Mouse (Mus musculus) forebrain, postnatal 0 days (tissue): ENCODE data around the gene Robo1. TPM values are rescaled to one million over a fixed set of nuclear protein-coding genes. Genes with fewer than 3 reads are reported as not detected.

Source experiments
- ATAC-seq: fragments of 200-750 bp; cut with Nextera tagmentation; 2 replicates; pipeline ENCODE4 v1.8.0; 2017; ENCODE audit warnings: mild to moderate bottlenecking, moderate library complexity
- DNase-seq: peaks from one replicate; pipeline ENCODE4 v3.0.0-alpha.2; 2015
- H3K27ac ChIP-seq: fragments of 300-500 bp; sonication (generic); 2 replicates; pipeline ENCODE4 v1.5.1; 2014; ENCODE audit warnings: low read depth, mild to moderate bottlenecking, antibody characterized with exemption, low read length, moderate library complexity, mixed read lengths
- H3K27me3 ChIP-seq: fragments of 300-500 bp; sonication (generic); 2 replicates; pipeline ENCODE4 v1.6.1; 2014; ENCODE audit warnings: mild to moderate bottlenecking, low read length, mixed read lengths; ENCODE audit not compliant: insufficient read depth
- H3K36me3 ChIP-seq: fragments of 300-500 bp; sonication (generic); 2 replicates; pipeline ENCODE4 v1.6.1; 2014; ENCODE audit warnings: mild to moderate bottlenecking, moderate library complexity; ENCODE audit not compliant: insufficient read depth
- H3K4me1 ChIP-seq: fragments of 300-500 bp; sonication (generic); 2 replicates; pipeline ENCODE4 v1.6.1; 2014; ENCODE audit warnings: antibody characterized with exemption; ENCODE audit not compliant: insufficient read depth
- H3K4me2 ChIP-seq: fragments of 300-500 bp; sonication (generic); 2 replicates; pipeline ENCODE4 v1.6.1; 2014; ENCODE audit warnings: low read depth, mild to moderate bottlenecking, moderate library complexity
- H3K4me3 ChIP-seq: fragments of 300-500 bp; sonication (generic); 2 replicates; pipeline ENCODE4 v1.5.1; 2014; ENCODE audit warnings: low read depth, low read length, mixed read lengths
- H3K9ac ChIP-seq: fragments of 300-500 bp; sonication (generic); 2 replicates; pipeline ENCODE4 v1.6.1; 2014; ENCODE audit warnings: mild to moderate bottlenecking
- H3K9me3 ChIP-seq: fragments of 300-500 bp; sonication (generic); 2 replicates; pipeline ENCODE4 v1.6.1; 2016; ENCODE audit warnings: low read length
- CTCF ChIP-seq: sonication (generic); IDR thresholded peaks from 2 replicates; pipeline ENCODE4 v1.5.1; 2016; ENCODE audit warnings: antibody characterized with exemption, control low read depth, low read depth
- WGBS: fragments of 180-500 bp; shearing (Covaris S2); extraction: QIAGEN DNeasy Blood & Tissue Kit; methylation state at CpG from one replicate; pipeline ENCODE4 v1.1.7; 2014; 5-methylcytosine and 5-hydroxymethylcytosine counted together
- polyA plus RNA-seq: library from polyadenylated mRNA; unstranded; fragments of >200 nt; fragmentation: Nextera tagmentation; extraction: Ambion mirVana; gene quantifications from 2 replicates; pipeline ENCODE4 v1.2.1, GENCODE M21; 2015
- total RNA-seq: library from RNA; depleted of rRNA; stranded (reverse); fragments of >200 nt; gene quantifications from 2 replicates; pipeline ENCODE4 v1.2.3, GENCODE M21; 2014; rRNA removed

Robo1 gene
- total RNA-seq: 91.6 and 129 TPM in 2 replicates
- 23.7 and 29.0 TPM in 2 replicates for polyA plus RNA-seq

GRCm38 (mm10) chr16:72307537-72308330, at the start of gene Robo1:
Robo1 (plus strand) TSS chr16:72308306.
- H3K4me3 ChIP-seq: 0 out of 2 replicates have a peak within 1 kb of the TSS, but pooled peaks have one; percentile 14
- peak; percentile 72 for ATAC-seq
- H3K4me2 ChIP-seq: peak within 1 kb of the TSS; percentile 35
- H3K27me3 ChIP-seq: no peaks in the 10 kb centered on the region
- peak within 1 kb of the TSS; percentile 40 for H3K27ac ChIP-seq
- TF ChIP-seq CTCF: no peak
- H3K4me1 ChIP-seq: peaks cover 6% of the 10 kb centered on the region; the same call in 1 of the 2 replicates
- no peaks in the 10 kb centered on the region for H3K36me3 ChIP-seq
- peak within 1 kb of the TSS; percentile 35 for H3K9ac ChIP-seq
- no peaks in the 10 kb centered on the region for H3K9me3 ChIP-seq
- DNase-seq: peak; percentile 47
- WGBS: 32% methylated on average over 8 of the region's 8 CpGs

GRCm38 (mm10) chr16:72267839-72268238, 40.3 kb upstream of the Robo1 start:
- Histone ChIP-seq H3K9ac (no peak overlapping the region), H3K27ac (no peak overlapping the region), H3K27me3 (no peaks in the 10 kb centered on the region), H3K4me3 (no peak overlapping the region), H3K4me2 (no peak overlapping the region), H3K36me3 (no peaks in the 10 kb centered on the region), H3K9me3 (no peaks in the 10 kb centered on the region), H3K4me1 (no peaks in the 10 kb centered on the region)
- TF ChIP-seq CTCF: no peak
- 79% methylated on average over 10 of the region's 10 CpGs for WGBS
- DNase-seq (no peak), ATAC-seq (no peak)

- 81% methylated on average over 3 of the region's 3 CpGs for WGBS
- Histone ChIP-seq H3K9ac (no peak overlapping the region), H3K9me3 (no peaks in the 10 kb centered on the region), H3K27me3 (no peaks in the 10 kb centered on the region), H3K4me2 (no peak overlapping the region), H3K36me3 (no peaks in the 10 kb centered on the region), H3K27ac (no peak overlapping the region), H3K4me1 (no peaks in the 10 kb centered on the region), H3K4me3 (no peak overlapping the region)
- ATAC-seq (no peak), DNase-seq (no peak)
- no peak for TF ChIP-seq CTCF
Measured at GRCm38 (mm10) chr16:72276390-72277074, 31.6 kb upstream of the Robo1 start.

- H3K4me1 ChIP-seq: peaks cover 6% of the 10 kb centered on the region; the same call in 1 of the 2 replicates
- H3K36me3 ChIP-seq: no peaks in the 10 kb centered on the region
- H3K4me2 ChIP-seq: peak overlapping the region; percentile 35
- no peak for TF ChIP-seq CTCF
- H3K9ac ChIP-seq: peak overlapping the region; percentile 35; the same call in 1 of the 2 replicates
- ATAC-seq (no peak), DNase-seq (no peak)
- WGBS: 62% methylated on average over 6 of the region's 6 CpGs
- H3K4me3 ChIP-seq: 0 out of 2 replicates have a peak overlapping the region, but pooled peaks have one; percentile 14
- no peaks in the 10 kb centered on the region for H3K9me3 ChIP-seq
- no peaks in the 10 kb centered on the region for H3K27me3 ChIP-seq
- H3K27ac ChIP-seq: 0 out of 2 replicates have a peak overlapping the region, but pooled peaks have one; percentile 40
Measured at GRCm38 (mm10) chr16:72308331-72308668, 194 bp downstream of the Robo1 start.

GRCm38 (mm10) chr16:72327321-72327720, 19.2 kb downstream of the Robo1 start:
- WGBS: 88% methylated on average over 8 of the region's 8 CpGs
- no peaks in the 10 kb centered on the region for H3K36me3 ChIP-seq

GRCm38 (mm10) chr16:72328579-72328978, 20.5 kb downstream of the Robo1 start:
- H3K4me3 ChIP-seq: no peak overlapping the region
- H3K27ac ChIP-seq: no peak overlapping the region
- H3K4me1 ChIP-seq: no peaks in the 10 kb centered on the region
- no peak overlapping the region for H3K9ac ChIP-seq
- no peak for TF ChIP-seq CTCF
- no peaks in the 10 kb centered on the region for H3K27me3 ChIP-seq
- ATAC-seq: no peak
- no peaks in the 10 kb centered on the region for H3K9me3 ChIP-seq
- WGBS: 34% methylated on average over 3 of the region's 3 CpGs
- no peak overlapping the region for H3K4me2 ChIP-seq
- no peaks in the 10 kb centered on the region for H3K36me3 ChIP-seq
- DNase-seq: no peak

More at GRCm38 (mm10) chr16:72327321-72327720, 19.2 kb downstream of the Robo1 start:
- DNase-seq (no peak), ATAC-seq (no peak)
- Histone ChIP-seq H3K27ac (no peak overlapping the region), H3K9ac (no peak overlapping the region), H3K4me1 (no peaks in the 10 kb centered on the region), H3K4me2 (no peak overlapping the region), H3K9me3 (no peaks in the 10 kb centered on the region), H3K4me3 (no peak overlapping the region), H3K27me3 (no peaks in the 10 kb centered on the region)
- TF ChIP-seq CTCF: no peak

GRCm38 (mm10) chr16:72337757-72338156, 29.7 kb downstream of the Robo1 start:
- no peak for TF ChIP-seq CTCF
- no peak overlapping the region for H3K9ac ChIP-seq
- H3K4me1 ChIP-seq: no peaks in the 10 kb centered on the region
- 82% methylated on average over 1 of the region's 1 CpGs for WGBS
- H3K36me3 ChIP-seq: no peaks in the 10 kb centered on the region
- ATAC-seq (peak; percentile 94), DNase-seq (peak; percentile 26)
- no peak overlapping the region for H3K4me2 ChIP-seq
- H3K9me3 ChIP-seq: no peaks in the 10 kb centered on the region
- no peak overlapping the region for H3K27ac ChIP-seq
- H3K4me3 ChIP-seq: no peak overlapping the region
- H3K27me3 ChIP-seq: no peaks in the 10 kb centered on the region
